Mouse (Mus musculus) left cerebral cortex, adult 8-10 months (tissue): ENCODE results near the gene Olfr98. TPM values are rescaled to one million over a fixed set of nuclear protein-coding genes. Genes with fewer than 3 reads are reported as not detected.

Experiments
- total RNA-seq, 4 experiments: library from RNA; stranded (reverse); gene quantifications; 2 replicates each; pipeline ENCODE4 v1.2.4; 2022

Olfr98 gene
- total RNA-seq, 4 experiments from 2014 or later, result not detected

Other genes with a start within 250 kb of the Olfr98 start
- 10 to 100 TPM; 52.5 to 55.9 (median 54.6) TPM for gene Mog, start 240.4 kb downstream of the Olfr98 start, total RNA-seq
- 100 to 1,000 TPM; 662 to 748 (median 699) TPM for gene Gabbr1, start 217.8 kb downstream of the Olfr98 start, total RNA-seq
- not detected for gene Olfr90, start 175.2 kb downstream of the Olfr98 start, total RNA-seq
- not detected for gene Olfr91, start 165.5 kb downstream of the Olfr98 start, total RNA-seq
- not detected for gene Olfr92, start 143.7 kb downstream of the Olfr98 start, total RNA-seq
- gene Olfr93, start 102.3 kb downstream of the Olfr98 start, total RNA-seq, result not detected
- gene Ubd, start 69.9 kb downstream of the Olfr98 start, total RNA-seq, result not detected
- not detected for gene Olfr94, start 62.8 kb downstream of the Olfr98 start, total RNA-seq
- gene Olfr95, start 50.6 kb downstream of the Olfr98 start, total RNA-seq, result not detected
- not detected for gene Olfr96, start 43.6 kb downstream of the Olfr98 start, total RNA-seq
- gene Olfr97, start 26.4 kb downstream of the Olfr98 start, total RNA-seq, result not detected
- 1 to 10 TPM; 3.5 to 7.0 (median 4.7) TPM for gene H2-M3, start 6.5 kb upstream of the Olfr98 start, total RNA-seq
- not detected for gene Olfr99, start 19.7 kb upstream of the Olfr98 start, total RNA-seq
- not detected for gene Olfr101, start 40.6 kb upstream of the Olfr98 start, total RNA-seq
- not detected for gene Olfr102, start 53.3 kb upstream of the Olfr98 start, total RNA-seq
- not detected for gene Olfr103, start 75.9 kb upstream of the Olfr98 start, total RNA-seq
- not detected for gene Olfr104-ps, start 95.8 kb upstream of the Olfr98 start, total RNA-seq
- gene Olfr105-ps, start 115.3 kb upstream of the Olfr98 start, total RNA-seq, result not detected
- gene Olfr106-ps, start 126.6 kb upstream of the Olfr98 start, total RNA-seq, result not detected
- gene Olfr107, start 135.5 kb upstream of the Olfr98 start, total RNA-seq, result not detected
- gene Olfr108, start 181.7 kb upstream of the Olfr98 start, total RNA-seq, result not detected
- not detected for gene Olfr109, start 195.2 kb upstream of the Olfr98 start, total RNA-seq
- not detected for gene H2-M2, start 219.8 kb upstream of the Olfr98 start, total RNA-seq
- 1 to 10 TPM in 1 of 4 experiments, under 1 TPM in 1, not detected in 2; 0.87 to 1.6 TPM for gene Olfr110, start 228.7 kb upstream of the Olfr98 start, total RNA-seq
- gene Olfr111, start 244.3 kb upstream of the Olfr98 start, total RNA-seq, result 1 to 10 TPM in 2 of 4 experiments, under 1 TPM in 2; 0.36 to 3.8 (median 1.7) TPM